Mouse (Mus musculus) liver, postnatal 0 days (tissue): ENCODE data around the gene Lrig1.

Source experiments
- CTCF ChIP-seq: sonication (generic); IDR thresholded peaks from 2 replicates; pipeline ENCODE4 v1.5.1; 2016; ENCODE audit warnings: antibody characterized with exemption, low read depth
- EP300 ChIP-seq: IDR thresholded peaks from 2 replicates; pipeline ENCODE4 v1.6.1; 2016; ENCODE audit warnings: antibody characterized with exemption, low read depth, mild to moderate bottlenecking

- TF ChIP-seq CTCF: no peak
- TF ChIP-seq EP300: no peak
These were observed 47.2 kb downstream of the Lrig1 start for GRCm38 (mm10) chr6:94652659-94653213.
